Mouse (Mus musculus) kidney, postnatal 25 days (tissue): Measurements from ENCODE around the gene Mipol1.

Source experiments
- DNase-seq, 2 experiments: peaks; one replicate each; pipeline ENCODE4 v3.0.0; 2021; ENCODE audit warnings: mixed read lengths in 2 of 2

Mipol1 gene

GRCm38 (mm10) chr12:57243671-57244495, 13.7 kb downstream of the Mipol1 start:
- no peak for DNase-seq

GRCm38 (mm10) chr12:57258572-57258971, 28.3 kb downstream of the Mipol1 start:
- no peak for DNase-seq

- DNase-seq, result no peak
Measured at GRCm38 (mm10) chr12:57275456-57275855, 45.2 kb downstream of the Mipol1 start.

- peak in 1 of 2 experiments; percentile 9 for DNase-seq
Measured at GRCm38 (mm10) chr12:57281155-57282114, 51.2 kb downstream of the Mipol1 start.

- no peak for DNase-seq
Measured at GRCm38 (mm10) chr12:57285303-57286059, 55.3 kb downstream of the Mipol1 start.

GRCm38 (mm10) chr12:57307337-57307736, 77.1 kb downstream of the Mipol1 start:
- DNase-seq, result no peak

GRCm38 (mm10) chr12:57307748-57308147, 77.5 kb downstream of the Mipol1 start:
- no peak for DNase-seq

GRCm38 (mm10) chr12:57339053-57339452, 108.8 kb downstream of the Mipol1 start:
- no peak for DNase-seq

GRCm38 (mm10) chr12:57340111-57340510, 109.9 kb downstream of the Mipol1 start:
- DNase-seq, result no peak

GRCm38 (mm10) chr12:57362732-57363131, 132.5 kb downstream of the Mipol1 start:
- no peak for DNase-seq

- no peak for DNase-seq
Measured at GRCm38 (mm10) chr12:57364027-57364426, 133.8 kb downstream of the Mipol1 start.

GRCm38 (mm10) chr12:57371790-57372547, 141.7 kb downstream of the Mipol1 start:
- no peak for DNase-seq

GRCm38 (mm10) chr12:57382797-57383196, 152.6 kb downstream of the Mipol1 start:
- DNase-seq, result no peak

GRCm38 (mm10) chr12:57387588-57388292, 157.5 kb downstream of the Mipol1 start:
- no peak for DNase-seq

- no peak for DNase-seq
Measured at GRCm38 (mm10) chr12:57399547-57399946, 169.3 kb downstream of the Mipol1 start.

GRCm38 (mm10) chr12:57400186-57400585, 170.0 kb downstream of the Mipol1 start:
- no peak for DNase-seq

- DNase-seq, result no peak
Measured at GRCm38 (mm10) chr12:57401126-57401525, 170.9 kb downstream of the Mipol1 start.

- no peak for DNase-seq
Measured at GRCm38 (mm10) chr12:57402360-57402759, 172.1 kb downstream of the Mipol1 start.

GRCm38 (mm10) chr12:57409976-57410375, 179.7 kb downstream of the Mipol1 start:
- DNase-seq, result no peak

- DNase-seq, result no peak
Measured at GRCm38 (mm10) chr12:57413833-57414232, 183.6 kb downstream of the Mipol1 start.

GRCm38 (mm10) chr12:57424902-57425301, 194.7 kb downstream of the Mipol1 start:
- no peak for DNase-seq
